Mouse (Mus musculus) kidney, adult 2 months (tissue): ENCODE measurements at regions not wholly inside any gene's neighbourhood (a gene's known extent, or its start where the extent isn't known, plus 50 kb on each side); places are given as distances from the start of the nearest gene placed in this dataset.

Experiments used
- CTCF ChIP-seq: fragments of 200-500 bp; conservative IDR thresholded peaks from 2 replicates; pipeline ENCODE4 v1.5.1; 2011; ENCODE audit warnings: low read depth, mild to moderate bottlenecking, control low read depth, low read length, moderate library complexity, mixed read lengths; ENCODE audit not compliant: insufficient read depth, insufficient read length
- POLR2A ChIP-seq: fragments of 200-500 bp; IDR thresholded peaks from one replicate; pipeline ENCODE4 v1.6.1; 2011; ENCODE audit warnings: low read depth, low read length, control low read depth

- TF ChIP-seq POLR2A (no peak), CTCF (no peak)
These were observed 77.2 kb upstream of the Npy start for GRCm38 (mm10) chr6:49745301-49745700.
